Mouse (Mus musculus): ENCODE measurements at regions not wholly inside any gene's neighbourhood (a gene's known extent, or its start where the extent isn't known, plus 50 kb on each side); places are given as distances from the start of the nearest gene placed in this dataset.

DNA sequence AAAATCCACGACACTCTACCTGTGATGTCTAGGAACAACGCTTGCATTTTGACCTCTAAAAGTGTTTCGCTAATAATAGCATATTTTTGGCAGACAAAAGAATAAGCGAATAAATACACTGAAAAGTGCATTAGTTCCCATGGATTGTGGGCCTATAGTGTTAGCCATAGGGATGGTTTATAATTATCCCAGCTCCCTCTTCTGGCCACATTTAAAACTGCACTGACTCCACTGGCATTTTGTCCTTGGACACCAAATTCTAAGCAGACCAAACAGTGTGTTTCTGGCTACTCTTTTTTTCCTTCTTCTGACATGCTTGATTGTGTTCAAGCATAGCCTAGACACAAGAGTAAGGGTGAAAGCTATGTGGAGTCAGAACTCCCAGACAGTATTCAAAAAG lies 276.8 kb upstream of the Ank start:
- H3K27ac ChIP-seq (ENCODE audit: insufficient read depth, low read depth, low read length) = no peak overlapping the region
- H3K4me1 ChIP-seq (ENCODE audit: control insufficient read depth, insufficient read depth, low read length) = no peaks in the 10 kb centered on the region
- H3K4me3 ChIP-seq (ENCODE audit: insufficient read depth, low read length) = no peak overlapping the region
- no peak for TF ChIP-seq CTCF (IDR thresholded peaks at IDR 0.05; ENCODE audit: low read depth, low read length)
- no peak for TF ChIP-seq POLR2A (IDR thresholded peaks at IDR 0.05; ENCODE audit: borderline replicate concordance, low read depth, low read length)

DNA sequence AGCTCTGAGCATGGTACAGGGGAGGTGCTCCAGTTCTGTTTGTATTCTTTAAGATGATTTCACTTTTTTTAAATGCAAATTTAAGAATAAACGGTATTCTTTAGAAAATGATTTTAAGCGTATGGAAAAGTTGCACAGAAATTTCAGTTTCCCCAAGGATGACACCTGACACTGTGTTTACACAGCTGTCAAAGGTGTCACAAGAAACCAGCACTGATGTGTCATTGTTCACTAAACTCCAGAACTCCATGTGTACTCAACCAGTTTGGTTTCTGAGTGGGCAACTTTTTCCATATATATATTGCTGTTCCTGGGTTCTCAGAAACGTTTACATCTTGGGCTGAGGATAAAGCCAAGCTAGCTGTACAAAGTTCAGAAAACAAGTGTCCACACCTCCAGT lies 265.0 kb upstream of the Ank start:
- H3K4me3 ChIP-seq (ENCODE audit: insufficient read depth, low read length) = no peak overlapping the region
- no peak overlapping the region for H3K27ac ChIP-seq (ENCODE audit: insufficient read depth, low read depth, low read length)
- no peak for TF ChIP-seq POLR2A (IDR thresholded peaks at IDR 0.05; ENCODE audit: borderline replicate concordance, low read depth, low read length)
- TF ChIP-seq CTCF (IDR thresholded peaks at IDR 0.05; ENCODE audit: low read depth, low read length) = no peak
- H3K4me1 ChIP-seq (ENCODE audit: control insufficient read depth, insufficient read depth, low read length) = no peaks in the 10 kb centered on the region

DNA sequence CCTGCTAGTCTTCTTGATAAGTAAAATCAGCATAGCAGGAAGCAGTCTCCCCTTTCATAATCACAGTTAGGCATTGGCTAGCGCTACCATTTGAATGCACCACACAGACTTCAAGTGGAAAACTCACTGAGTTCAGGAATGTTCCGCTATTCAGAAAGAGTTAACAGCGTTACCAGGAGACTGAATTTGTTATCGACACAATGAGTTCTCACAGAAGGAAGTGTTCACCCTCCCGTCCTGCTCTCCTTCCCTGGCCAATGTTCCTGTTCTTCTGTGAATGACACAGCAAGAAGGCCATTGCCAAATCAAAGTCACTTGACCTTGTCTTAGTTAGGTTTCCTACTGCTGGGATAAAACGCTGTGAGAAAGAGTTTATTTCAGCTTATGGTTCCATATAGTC lies 261.6 kb upstream of the Ank start:
- H3K4me1 ChIP-seq (ENCODE audit: control insufficient read depth, insufficient read depth, low read length) = no peaks in the 10 kb centered on the region
- TF ChIP-seq CTCF (IDR thresholded peaks at IDR 0.05; ENCODE audit: low read depth, low read length) (no peak), POLR2A (IDR thresholded peaks at IDR 0.05; ENCODE audit: borderline replicate concordance, low read depth, low read length) (no peak)
- H3K4me3 ChIP-seq (ENCODE audit: insufficient read depth, low read length) = no peak overlapping the region
- no peak overlapping the region for H3K27ac ChIP-seq (ENCODE audit: insufficient read depth, low read depth, low read length)

DNA sequence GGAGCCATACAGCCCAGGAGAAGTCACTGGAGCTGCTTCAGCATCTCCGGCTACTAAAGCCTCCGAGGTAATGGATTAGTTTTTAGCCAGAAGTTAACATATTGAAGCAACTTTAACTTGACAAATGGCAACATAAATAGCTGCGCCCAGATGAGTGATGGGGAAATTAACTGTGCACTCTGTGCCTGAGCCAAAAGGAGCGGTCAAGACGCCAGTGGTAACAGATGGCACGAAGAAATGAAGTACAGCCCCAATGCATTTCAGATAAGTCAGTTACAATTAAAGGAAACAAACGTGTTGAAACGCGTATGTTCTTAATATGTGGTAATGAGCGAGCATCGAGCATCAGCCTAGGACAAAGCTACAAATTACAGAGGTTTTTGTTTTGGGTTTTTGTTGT lies 259.0 kb upstream of the Ank start:
- Histone ChIP-seq H3K4me1 (ENCODE audit: control insufficient read depth, insufficient read depth, low read length) (no peaks in the 10 kb centered on the region), H3K27ac (ENCODE audit: insufficient read depth, low read depth, low read length) (no peak overlapping the region), H3K4me3 (ENCODE audit: insufficient read depth, low read length) (no peak overlapping the region)
- TF ChIP-seq CTCF (IDR thresholded peaks at IDR 0.05; ENCODE audit: low read depth, low read length) (no peak), POLR2A (IDR thresholded peaks at IDR 0.05; ENCODE audit: borderline replicate concordance, low read depth, low read length) (no peak)

DNA sequence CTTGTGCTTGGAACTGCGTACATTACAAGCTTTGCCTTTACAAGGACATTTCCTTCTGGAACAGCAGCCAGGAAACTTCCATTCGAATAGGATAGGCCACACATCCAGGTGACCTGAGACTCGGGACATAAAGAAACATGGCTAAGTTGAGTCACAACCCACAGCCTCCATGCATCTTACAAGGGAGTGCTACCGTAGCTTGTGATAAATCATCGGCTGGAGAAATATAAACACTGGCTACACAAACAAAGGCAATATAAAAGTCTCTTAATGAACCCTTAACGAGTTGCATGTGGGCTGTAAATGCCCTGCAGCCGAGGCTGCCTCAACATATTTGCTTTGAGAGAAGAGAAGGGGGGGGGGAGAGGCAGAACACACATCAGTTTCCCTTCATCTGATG lies 250.1 kb upstream of the Ank start:
- Histone ChIP-seq H3K4me1 (ENCODE audit: control insufficient read depth, insufficient read depth, low read length) (peaks cover 30% of the 10 kb centered on the region), H3K4me3 (ENCODE audit: insufficient read depth, low read length) (no peak overlapping the region), H3K27ac (ENCODE audit: insufficient read depth, low read depth, low read length) (no peak overlapping the region)
- no peak for TF ChIP-seq CTCF (IDR thresholded peaks at IDR 0.05; ENCODE audit: low read depth, low read length)
- no peak for TF ChIP-seq POLR2A (IDR thresholded peaks at IDR 0.05; ENCODE audit: borderline replicate concordance, low read depth, low read length)

DNA sequence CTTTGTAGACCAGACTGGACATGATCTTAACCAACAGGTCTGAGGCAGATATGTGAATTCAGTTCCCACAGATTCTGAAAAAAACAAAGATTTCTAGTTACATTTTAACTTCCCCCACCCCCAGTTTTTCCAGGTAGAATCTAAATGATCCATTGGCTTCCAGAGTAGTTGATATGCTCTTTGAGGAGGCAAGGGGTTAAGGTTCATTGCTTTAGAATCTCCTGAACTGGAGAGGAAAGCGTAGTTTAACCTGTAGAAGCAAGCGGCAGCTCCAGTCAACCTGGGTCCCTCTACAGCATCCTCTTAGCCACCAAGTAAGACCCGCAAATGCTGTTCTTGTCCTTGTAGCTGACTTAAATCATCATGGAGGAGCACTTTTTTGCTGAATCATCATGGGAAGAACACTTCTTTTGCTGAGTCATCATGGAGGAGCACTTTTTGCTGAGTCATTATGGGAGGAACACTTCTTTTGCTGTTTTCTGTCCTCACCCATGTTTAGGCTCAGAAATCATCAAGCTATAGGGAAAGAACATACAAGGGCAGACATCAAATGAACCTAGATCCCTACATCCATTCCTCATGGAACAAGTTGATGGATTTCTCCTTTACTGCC lies 247.2 kb upstream of the Ank start:
- TF ChIP-seq CTCF (IDR thresholded peaks at IDR 0.05; ENCODE audit: low read depth, low read length) = no peak
- no peak for TF ChIP-seq POLR2A (IDR thresholded peaks at IDR 0.05; ENCODE audit: borderline replicate concordance, low read depth, low read length)
- H3K4me1 ChIP-seq (ENCODE audit: control insufficient read depth, insufficient read depth, low read length) = peaks cover 14% of the 10 kb centered on the region
- no peak overlapping the region for H3K4me3 ChIP-seq (ENCODE audit: insufficient read depth, low read length)
- H3K27ac ChIP-seq (ENCODE audit: insufficient read depth, low read depth, low read length) = no peak overlapping the region

DNA sequence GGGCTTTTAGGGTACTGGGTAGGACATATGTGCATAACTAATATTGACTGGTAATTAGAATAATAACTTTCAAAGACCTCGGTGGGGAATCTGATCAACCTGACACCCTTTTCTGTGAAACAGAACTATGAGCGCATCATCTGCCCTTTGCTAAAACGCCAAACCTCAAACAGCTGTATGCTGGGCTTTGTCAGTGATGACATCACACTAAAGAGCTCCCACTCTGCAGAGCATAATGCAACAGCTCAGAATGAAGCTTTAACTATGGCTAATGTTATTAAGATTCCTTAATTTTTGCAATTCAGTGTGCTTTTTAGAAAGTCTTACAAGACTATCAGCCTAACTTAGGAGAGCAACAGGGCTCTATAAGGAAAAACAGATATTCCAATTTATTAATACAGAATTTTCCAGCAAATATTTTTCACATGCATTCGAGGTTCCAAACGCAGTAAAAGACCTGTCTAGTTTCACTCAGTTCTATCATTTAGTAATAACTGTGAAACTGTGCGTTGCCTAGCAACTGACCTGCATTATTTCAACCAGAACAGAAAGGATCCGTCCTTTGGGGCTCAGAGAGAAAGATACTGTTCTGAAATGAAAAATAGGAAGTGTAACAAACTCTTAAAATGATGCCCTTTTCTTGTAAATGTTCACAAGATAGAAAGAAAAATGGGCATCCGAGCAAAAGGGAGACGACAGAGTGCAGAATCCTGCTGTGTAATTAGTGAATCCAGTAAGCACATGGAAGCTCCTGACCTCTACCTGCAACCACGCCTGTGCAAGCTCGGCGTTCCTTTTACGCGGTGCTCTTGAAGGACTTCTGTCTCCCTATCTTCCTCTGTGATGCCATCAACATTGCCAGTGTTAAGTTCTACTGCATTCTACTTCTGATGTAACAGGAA lies 242.6 kb upstream of the Ank start:
- no peak overlapping the region for H3K4me3 ChIP-seq (ENCODE audit: insufficient read depth, low read length)
- H3K4me1 ChIP-seq (ENCODE audit: control insufficient read depth, insufficient read depth, low read length) = no peaks in the 10 kb centered on the region
- no peak overlapping the region for H3K27ac ChIP-seq (ENCODE audit: insufficient read depth, low read depth, low read length)
- no peak for TF ChIP-seq CTCF (IDR thresholded peaks at IDR 0.05; ENCODE audit: low read depth, low read length)
- no peak for TF ChIP-seq POLR2A (IDR thresholded peaks at IDR 0.05; ENCODE audit: borderline replicate concordance, low read depth, low read length)

DNA sequence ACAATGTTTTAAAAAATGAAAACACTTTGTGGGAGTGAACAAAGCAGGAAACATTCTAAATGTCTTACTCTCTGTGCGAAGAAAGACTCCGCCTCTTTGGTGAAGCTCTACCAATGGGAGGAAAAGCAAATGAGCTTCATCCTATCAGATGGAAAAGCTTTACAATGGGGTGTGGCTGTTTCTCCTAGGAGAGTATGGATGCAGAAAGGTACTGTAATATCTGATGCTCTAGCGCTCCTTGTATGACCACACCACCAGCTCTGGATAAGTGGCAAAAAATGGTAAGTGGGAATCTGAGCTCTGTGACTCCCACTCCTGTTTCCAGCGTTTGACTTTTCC lies 242.0 kb upstream of the Ank start:
- no peak for TF ChIP-seq CTCF (IDR thresholded peaks at IDR 0.05; ENCODE audit: low read depth, low read length)
- TF ChIP-seq POLR2A (IDR thresholded peaks at IDR 0.05; ENCODE audit: borderline replicate concordance, low read depth, low read length) = no peak
- no peaks in the 10 kb centered on the region for H3K4me1 ChIP-seq (ENCODE audit: control insufficient read depth, insufficient read depth, low read length)
- no peak overlapping the region for H3K4me3 ChIP-seq (ENCODE audit: insufficient read depth, low read length)
- H3K27ac ChIP-seq (ENCODE audit: insufficient read depth, low read depth, low read length) = no peak overlapping the region

DNA sequence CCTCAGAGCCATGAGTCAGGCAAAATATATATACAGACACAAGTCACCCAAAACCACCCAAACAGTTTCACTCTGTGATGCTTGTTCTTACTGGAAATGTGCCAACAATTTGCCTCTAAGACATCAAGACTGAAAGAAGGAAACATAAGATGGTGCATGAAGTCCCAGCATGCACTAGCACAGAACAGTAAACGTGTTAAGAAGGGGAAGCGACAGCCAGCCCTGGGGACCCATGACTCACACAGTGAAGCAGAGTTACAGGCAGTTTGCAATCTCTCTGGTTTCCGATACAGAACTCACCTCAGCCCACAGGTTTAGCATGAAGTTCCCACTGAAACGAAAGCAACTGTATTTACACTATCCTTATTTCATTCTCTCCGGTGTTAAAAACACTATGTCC lies 233.7 kb upstream of the Ank start:
- Histone ChIP-seq H3K4me1 (ENCODE audit: control insufficient read depth, insufficient read depth, low read length) (no peaks in the 10 kb centered on the region), H3K4me3 (ENCODE audit: insufficient read depth, low read length) (no peak overlapping the region), H3K27ac (ENCODE audit: insufficient read depth, low read depth, low read length) (no peak overlapping the region)
- TF ChIP-seq CTCF (IDR thresholded peaks at IDR 0.05; ENCODE audit: low read depth, low read length) = no peak
- TF ChIP-seq POLR2A (IDR thresholded peaks at IDR 0.05; ENCODE audit: borderline replicate concordance, low read depth, low read length) = no peak

DNA sequence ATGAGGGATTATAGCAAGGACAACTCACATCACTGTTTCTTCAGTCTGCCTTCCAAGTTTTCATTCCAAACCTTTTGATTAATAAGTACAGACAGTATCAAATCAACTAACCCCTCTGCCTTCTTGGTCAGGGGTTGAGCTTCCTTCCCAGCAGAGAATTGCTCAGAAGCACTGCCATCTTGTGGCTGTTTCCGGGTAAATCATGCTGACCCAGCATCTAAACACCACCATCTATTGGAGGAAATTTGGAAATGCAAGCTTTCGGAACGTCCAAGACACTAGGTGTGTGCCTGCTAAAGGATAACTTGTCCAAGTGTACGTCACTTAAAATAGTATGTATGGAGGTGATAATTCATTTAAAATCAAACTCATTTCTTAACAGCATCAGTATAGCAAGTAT lies 231.7 kb upstream of the Ank start:
- H3K27ac ChIP-seq (ENCODE audit: insufficient read depth, low read depth, low read length) = no peak overlapping the region
- H3K4me1 ChIP-seq (ENCODE audit: control insufficient read depth, insufficient read depth, low read length) = no peaks in the 10 kb centered on the region
- no peak overlapping the region for H3K4me3 ChIP-seq (ENCODE audit: insufficient read depth, low read length)
- TF ChIP-seq CTCF (IDR thresholded peaks at IDR 0.05; ENCODE audit: low read depth, low read length) (peak; percentile 88), POLR2A (IDR thresholded peaks at IDR 0.05; ENCODE audit: borderline replicate concordance, low read depth, low read length) (no peak)

Data from bone marrow macrophage, adult 2 months (primary cell).